Mouse (Mus musculus) adipose tissue, adult 10 weeks (tissue): ENCODE data around the gene Abcb4. TPM values are rescaled to one million over a fixed set of nuclear protein-coding genes. Genes with fewer than 3 reads are reported as not detected.

Source experiments
- polyA plus RNA-seq: library from polyadenylated mRNA; stranded (reverse); fragments of 350-450 nt; fragmentation: Illumina TruSeq; extraction: RNeasy Lipid Tissue Mini Kit (QIAGEN cat#74804); gene quantifications from one replicate; pipeline ENCODE4 v1.2.3, GENCODE M21; 2014; ENCODE audit warnings: low read depth, low replicate concordance

Gene Abcb4
- 0.32 TPM for polyA plus RNA-seq

DNA sequence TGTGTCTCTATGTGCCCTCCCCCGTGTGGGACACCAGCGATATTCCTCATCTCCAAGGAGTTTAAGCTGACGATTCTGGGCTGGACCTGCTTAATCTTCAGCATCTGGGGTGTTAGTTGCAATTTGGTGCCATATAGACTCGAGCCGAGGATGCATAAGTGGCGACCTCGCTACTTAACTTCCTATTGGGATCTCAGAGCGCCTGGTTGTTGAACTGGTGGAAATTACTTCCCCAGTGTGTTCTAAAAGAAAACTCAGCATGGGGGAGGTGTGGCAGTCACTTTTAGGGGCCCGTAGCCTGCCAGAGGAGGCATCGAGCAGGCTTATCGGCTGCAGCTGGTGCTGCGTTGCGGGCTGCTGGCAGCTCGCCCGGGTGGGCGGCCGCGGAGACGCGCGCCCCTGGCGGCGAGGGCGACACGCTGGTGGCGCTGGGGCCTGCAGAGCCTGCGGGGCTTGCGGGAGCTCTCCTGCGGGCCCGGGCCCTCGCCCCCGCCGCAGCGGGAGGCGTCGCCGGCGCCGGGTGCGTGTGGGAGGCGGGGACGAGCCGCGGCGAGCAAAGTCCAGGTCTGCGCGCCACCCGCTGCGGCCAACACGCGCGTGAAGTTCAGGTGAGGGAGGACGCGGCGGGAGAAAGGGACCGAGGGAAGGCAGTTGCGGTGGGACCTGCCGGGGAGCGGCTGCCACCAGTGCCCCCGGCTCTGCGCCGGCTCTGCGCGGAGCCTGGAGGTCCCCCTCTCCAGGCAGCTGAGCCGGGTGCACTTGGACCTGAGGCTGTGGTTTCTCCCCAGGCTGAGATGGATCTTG, at the start of gene Abcb4:
Gene Abcb4 (plus strand): TSS at position 418 of the 804 bp plus-strand sequence.

DNA sequence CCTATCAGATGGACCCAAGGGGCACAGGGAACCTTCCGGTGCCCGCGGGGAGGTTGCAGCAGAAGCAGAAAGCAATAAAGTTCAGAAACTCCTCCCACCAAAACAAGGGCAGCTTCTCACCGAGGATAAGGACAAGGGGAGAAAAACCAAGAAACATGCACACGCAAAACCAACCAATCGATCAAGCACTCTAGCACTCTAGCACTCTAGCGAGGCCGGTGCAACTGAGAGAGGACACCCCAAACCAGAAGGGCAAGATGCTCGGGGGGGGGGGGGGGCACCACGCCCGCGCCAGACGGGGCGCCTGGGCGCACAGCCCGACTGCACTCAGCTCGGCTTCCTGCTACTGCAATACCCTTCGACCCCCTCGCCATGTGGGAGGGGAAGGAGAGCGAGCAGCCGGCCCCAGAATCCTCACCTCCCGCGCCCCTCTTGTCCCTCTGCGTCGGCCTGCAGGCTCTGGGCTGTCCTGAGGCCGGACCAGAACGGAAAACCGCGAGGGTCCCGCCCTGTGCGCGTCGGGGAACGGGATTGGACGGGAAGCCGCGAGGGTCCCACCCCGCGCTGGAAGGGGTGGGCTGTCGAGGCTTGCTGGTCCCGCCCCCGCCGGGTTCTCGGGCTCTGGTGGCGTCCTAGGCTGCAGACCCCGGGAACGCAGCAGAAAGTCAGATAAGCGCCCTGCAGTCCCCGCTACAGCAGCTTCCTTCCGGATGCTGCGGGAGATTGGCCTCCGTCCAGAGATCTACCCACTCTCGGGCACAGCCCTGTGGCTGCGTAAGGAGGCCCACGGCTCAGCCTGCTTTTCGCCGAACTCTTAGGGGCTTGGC, 103.4 kb downstream of the Abcb4 start, which contains the start of gene Crot:
Gene Crot (minus strand): TSS at position 639 of the 827 bp plus-strand sequence.

Other genes with a start within 250 kb of the Abcb4 start
- gene Abcb1a, start 233.6 kb upstream of the Abcb4 start, polyA plus RNA-seq: 8.5 TPM
- gene Abcb1b, start 95.6 kb upstream of the Abcb4 start, polyA plus RNA-seq: 8.3 TPM
- gene Crot, start 103.6 kb downstream of the Abcb4 start, polyA plus RNA-seq: 47.7 TPM
- 28.8 TPM for gene Tmem243, start 207.0 kb downstream of the Abcb4 start, polyA plus RNA-seq